Mouse (Mus musculus): Measurements from ENCODE around the gene Haus8. TPM values are rescaled to one million over a fixed set of nuclear protein-coding genes. Genes with fewer than 3 reads are reported as not detected.
"Not testable (repeated sequence)": the region's sequence is repeated elsewhere in the genome, so short reads cannot be mapped to it uniquely, and the experiment has no call there.

The Haus8 gene
- 3.5 and 4.5 TPM in 2 replicates for polyA plus RNA-seq (2012)

DNA sequence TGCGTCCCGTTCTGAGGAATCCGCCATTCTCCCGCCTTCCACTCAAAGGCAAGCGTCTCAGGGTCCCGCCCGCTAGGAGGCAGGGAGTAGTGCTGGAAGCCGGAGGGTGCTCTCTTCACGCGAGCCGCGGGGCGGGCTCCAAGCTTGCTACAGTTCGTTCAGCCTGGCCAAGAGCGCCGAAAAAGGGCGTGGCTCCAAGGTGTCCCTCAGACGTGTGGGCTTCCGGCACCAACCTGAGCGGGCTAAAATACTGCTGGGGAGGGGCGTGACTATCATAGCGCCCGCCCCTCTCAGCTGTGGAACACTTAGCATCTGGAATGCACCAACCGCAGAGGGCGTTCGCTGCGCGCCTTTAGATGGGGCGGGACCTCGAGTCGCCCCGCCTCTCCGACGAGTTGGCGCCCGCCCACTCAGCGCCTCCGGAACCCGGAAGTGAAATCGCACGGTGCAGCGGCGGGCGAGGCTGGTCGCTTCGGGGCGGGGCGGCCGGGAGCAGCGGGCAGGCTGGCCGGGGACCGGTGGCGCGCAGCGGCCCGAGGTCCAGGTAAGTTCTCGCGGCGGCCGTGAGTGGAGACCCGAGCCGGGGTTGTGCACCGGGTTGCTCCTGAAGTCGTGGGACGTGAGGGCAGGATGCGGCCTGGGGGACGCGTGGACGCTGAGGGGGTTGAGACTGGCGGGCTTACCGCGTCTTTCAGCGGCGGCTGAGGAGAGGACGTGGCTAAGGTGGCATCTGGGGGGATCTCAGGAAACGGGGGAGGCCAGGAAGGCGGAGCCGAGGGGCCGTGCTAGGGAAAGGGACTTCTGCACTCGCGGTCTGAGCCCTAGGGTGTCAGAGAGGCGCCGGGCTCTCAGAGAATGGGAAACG lies at the start of gene Haus8, which contains the start of gene Myo9b:
Gene Haus8 (minus strand): TSS at position 649 of the 865 bp plus-strand sequence.
Gene Myo9b (plus strand): TSS at position 429 of the 865 bp plus-strand sequence.
- Histone ChIP-seq H3K27me3 (ENCODE audit: control insufficient read depth) (no peaks in the 10 kb centered on the region), H3K36me3 (ENCODE audit: control insufficient read depth) (peaks cover 56% of the 10 kb centered on the region), H3K4me3 (replicated peaks) (peak within 1 kb of the TSS; percentile 97), H3K9me3 (ENCODE audit: control insufficient read depth, low read length) (no peaks in the 10 kb centered on the region), H3K4me1 (ENCODE audit: control insufficient read depth) (peaks cover 65% of the 10 kb centered on the region)
- TF ChIP-seq GATA1 (IDR thresholded peaks at IDR 0.05; ENCODE audit: low read length) (no peak), TAL1 (IDR thresholded peaks at IDR 0.05; ENCODE audit: low read length) (no peak)

GRCm38 (mm10) chr8:71319760-71320159 lies 47.0 kb upstream of the Haus8 start:
- not testable (repeated sequence) for H3K9me3 ChIP-seq (ENCODE audit: control insufficient read depth, low read length); H3K27me3 ChIP-seq (ENCODE audit: control insufficient read depth); H3K4me3 ChIP-seq (replicated peaks)
- Histone ChIP-seq H3K4me1 (ENCODE audit: control insufficient read depth) (peaks cover 37% of the 10 kb centered on the region), H3K36me3 (ENCODE audit: control insufficient read depth) (peaks cover 74% of the 10 kb centered on the region)

- peaks cover 47% of the 10 kb centered on the region for H3K4me1 ChIP-seq (ENCODE audit: control insufficient read depth)
- not testable (repeated sequence) for H3K4me3 ChIP-seq (replicated peaks); H3K9me3 ChIP-seq (ENCODE audit: control insufficient read depth, low read length); H3K27me3 ChIP-seq (ENCODE audit: control insufficient read depth)
- H3K36me3 ChIP-seq (ENCODE audit: control insufficient read depth) = peaks cover 64% of the 10 kb centered on the region
Observed at GRCm38 (mm10) chr8:71318610-71319009, 45.9 kb upstream of the Haus8 start.

- no peaks in the 10 kb centered on the region for H3K27me3 ChIP-seq (ENCODE audit: control insufficient read depth)
- H3K9me3 ChIP-seq (ENCODE audit: control insufficient read depth, low read length) = no peaks in the 10 kb centered on the region
- TF ChIP-seq TAL1 (IDR thresholded peaks at IDR 0.05; ENCODE audit: low read length) (no peak), GATA1 (IDR thresholded peaks at IDR 0.05; ENCODE audit: low read length) (no peak)
- H3K36me3 ChIP-seq (ENCODE audit: control insufficient read depth) = peaks cover 46% of the 10 kb centered on the region
- peaks cover 61% of the 10 kb centered on the region for H3K4me1 ChIP-seq (ENCODE audit: control insufficient read depth)
- H3K4me3 ChIP-seq (replicated peaks) = no peak overlapping the region
Observed at GRCm38 (mm10) chr8:71316486-71317031, 43.8 kb upstream of the Haus8 start.

GRCm38 (mm10) chr8:71315972-71316371 lies 43.2 kb upstream of the Haus8 start:
- Histone ChIP-seq H3K4me3 (replicated peaks) (no peak overlapping the region), H3K4me1 (ENCODE audit: control insufficient read depth) (peaks cover 63% of the 10 kb centered on the region), H3K27me3 (ENCODE audit: control insufficient read depth) (no peaks in the 10 kb centered on the region), H3K36me3 (ENCODE audit: control insufficient read depth) (peaks cover 48% of the 10 kb centered on the region), H3K9me3 (ENCODE audit: control insufficient read depth, low read length) (no peaks in the 10 kb centered on the region)
- no peak for TF ChIP-seq TAL1 (IDR thresholded peaks at IDR 0.05; ENCODE audit: low read length)
- TF ChIP-seq GATA1 (IDR thresholded peaks at IDR 0.05; ENCODE audit: low read length) = no peak

DNA sequence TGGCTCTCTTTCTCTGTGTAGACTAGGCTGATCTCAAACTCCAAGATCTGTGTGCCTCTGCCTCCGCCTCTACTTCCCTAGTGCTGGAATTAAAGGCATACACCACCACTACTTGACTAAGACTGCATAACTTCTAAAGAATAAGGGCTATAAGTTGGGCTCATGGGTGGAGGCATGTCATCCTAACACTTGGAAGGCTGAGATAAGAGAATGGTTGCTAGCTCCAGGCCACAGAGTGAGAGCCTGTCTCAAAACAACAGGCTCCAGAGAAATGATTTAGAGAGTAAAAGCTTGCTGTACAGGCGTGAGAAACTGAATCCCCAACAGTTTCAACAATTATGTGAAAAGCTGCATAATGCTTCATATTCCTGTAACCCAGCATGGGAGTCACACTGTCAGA lies 41.2 kb upstream of the Haus8 start:
- Histone ChIP-seq H3K4me3 (replicated peaks) (peak overlapping the region; percentile 41), H3K4me1 (ENCODE audit: control insufficient read depth) (peaks cover 59% of the 10 kb centered on the region), H3K36me3 (ENCODE audit: control insufficient read depth) (peaks cover 38% of the 10 kb centered on the region)

DNA sequence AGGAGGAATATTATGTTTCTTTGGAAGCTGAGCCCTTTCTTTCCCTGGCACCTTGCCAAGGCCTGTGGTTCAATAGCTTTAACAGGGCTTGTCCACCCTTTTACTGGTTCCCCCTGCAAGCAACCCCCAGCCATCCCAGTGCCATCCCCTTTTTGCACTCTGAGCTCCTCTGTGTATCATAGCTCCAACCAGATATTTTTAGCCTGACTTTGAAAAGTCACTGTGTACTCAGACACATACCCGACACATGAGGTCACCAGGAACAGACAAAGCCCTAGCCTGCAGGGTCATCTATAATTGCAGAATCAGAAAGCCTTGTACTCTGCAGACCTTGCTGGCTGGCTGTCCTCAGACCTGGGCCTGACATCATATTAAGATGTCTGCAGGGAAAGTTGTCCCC lies 40.0 kb upstream of the Haus8 start:
- H3K4me1 ChIP-seq (ENCODE audit: control insufficient read depth) = peaks cover 58% of the 10 kb centered on the region
- H3K4me3 ChIP-seq (replicated peaks) = no peak overlapping the region
- no peak for TF ChIP-seq TAL1 (IDR thresholded peaks at IDR 0.05; ENCODE audit: low read length)
- TF ChIP-seq GATA1 (IDR thresholded peaks at IDR 0.05; ENCODE audit: low read length) = no peak
- no peaks in the 10 kb centered on the region for H3K9me3 ChIP-seq (ENCODE audit: control insufficient read depth, low read length)
- no peaks in the 10 kb centered on the region for H3K27me3 ChIP-seq (ENCODE audit: control insufficient read depth)
- peaks cover 35% of the 10 kb centered on the region for H3K36me3 ChIP-seq (ENCODE audit: control insufficient read depth)

More for the DNA sequence above, 41.2 kb upstream of the Haus8 start:
- Histone ChIP-seq H3K9me3 (ENCODE audit: control insufficient read depth, low read length) (no peaks in the 10 kb centered on the region), H3K27me3 (ENCODE audit: control insufficient read depth) (no peaks in the 10 kb centered on the region)
- TF ChIP-seq GATA1 (IDR thresholded peaks at IDR 0.05; ENCODE audit: low read length) = 0 out of 2 replicates have a peak, but pooled peaks have one; percentile 31
- no peak for TF ChIP-seq TAL1 (IDR thresholded peaks at IDR 0.05; ENCODE audit: low read length)

DNA sequence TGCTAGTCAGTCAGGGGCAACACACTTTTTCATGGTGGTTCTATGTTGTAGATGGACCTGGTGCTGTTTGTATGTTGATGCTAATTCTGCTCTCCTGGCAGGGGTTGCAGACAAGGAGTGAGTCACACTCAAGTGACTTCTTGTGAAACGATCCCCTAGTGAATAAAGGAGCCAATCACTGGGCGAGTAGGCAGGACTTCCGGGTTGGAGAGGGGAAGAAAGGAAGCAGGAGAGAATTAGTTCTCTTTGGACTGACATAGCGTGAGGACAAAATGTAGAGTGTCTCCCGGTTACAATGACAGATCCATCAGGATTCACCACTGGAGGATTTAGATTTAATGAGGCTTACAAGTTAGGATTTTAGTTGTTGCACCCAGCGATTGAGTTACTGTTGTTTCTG lies 37.7 kb upstream of the Haus8 start:
- no peaks in the 10 kb centered on the region for H3K9me3 ChIP-seq (ENCODE audit: control insufficient read depth, low read length)
- H3K4me3 ChIP-seq (replicated peaks) = no peak overlapping the region
- TF ChIP-seq GATA1 (IDR thresholded peaks at IDR 0.05; ENCODE audit: low read length) (no peak), TAL1 (IDR thresholded peaks at IDR 0.05; ENCODE audit: low read length) (no peak)
- peaks cover 41% of the 10 kb centered on the region for H3K4me1 ChIP-seq (ENCODE audit: control insufficient read depth)
- H3K36me3 ChIP-seq (ENCODE audit: control insufficient read depth) = peaks cover 27% of the 10 kb centered on the region
- H3K27me3 ChIP-seq (ENCODE audit: control insufficient read depth) = no peaks in the 10 kb centered on the region

- Histone ChIP-seq H3K36me3 (ENCODE audit: control insufficient read depth) (peaks cover 42% of the 10 kb centered on the region), H3K27me3 (ENCODE audit: control insufficient read depth) (no peaks in the 10 kb centered on the region), H3K4me3 (replicated peaks) (no peak overlapping the region), H3K4me1 (ENCODE audit: control insufficient read depth) (peaks cover 17% of the 10 kb centered on the region), H3K9me3 (ENCODE audit: control insufficient read depth, low read length) (no peaks in the 10 kb centered on the region)
- TF ChIP-seq GATA1 (IDR thresholded peaks at IDR 0.05; ENCODE audit: low read length) = no peak
- no peak for TF ChIP-seq TAL1 (IDR thresholded peaks at IDR 0.05; ENCODE audit: low read length)
Observed at GRCm38 (mm10) chr8:71307913-71308312, 35.2 kb upstream of the Haus8 start.
